Mouse (Mus musculus) layer of hippocampus, postnatal 10 days (tissue): Measurements from ENCODE around the gene Krcc1. TPM values are rescaled to one million over a fixed set of nuclear protein-coding genes. Genes with fewer than 3 reads are reported as not detected.
"Not testable (repeated sequence)": the region's sequence is repeated elsewhere in the genome, so short reads cannot be mapped to it uniquely, and the experiment has no call there.

Experiments
- DNase-seq, 2 experiments: peaks; one replicate each; pipeline ENCODE4 v3.0.0; 2021; ENCODE audit warnings: low spot score in 2 of 2
- total RNA-seq, 2 experiments: library from RNA; stranded (reverse); gene quantifications; 2 replicates each; pipeline ENCODE4 v1.2.3; 2021

Gene Krcc1
- total RNA-seq, 2 experiments from 2014 or later = 17.8 to 18.8 TPM

DNA sequence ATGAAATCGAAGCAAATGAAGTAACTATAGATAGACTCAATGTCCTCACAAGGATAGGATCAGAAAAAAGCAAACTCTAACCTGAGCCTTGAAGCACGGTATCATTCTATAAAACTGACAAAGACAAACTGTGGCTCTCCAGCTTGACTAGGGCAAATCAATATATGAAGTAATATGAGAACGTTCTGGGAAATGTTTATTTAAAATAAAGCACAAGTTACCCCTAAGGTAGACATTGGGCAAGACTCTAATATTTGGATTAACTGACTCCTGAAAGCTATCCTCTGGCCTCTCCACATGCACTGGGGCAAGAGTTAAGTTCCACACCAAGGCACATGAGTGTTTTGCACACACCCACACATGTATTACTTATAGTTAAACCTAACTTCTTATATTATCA, 10.4 kb upstream of the Krcc1 start:
- DNase-seq = no peak

DNA sequence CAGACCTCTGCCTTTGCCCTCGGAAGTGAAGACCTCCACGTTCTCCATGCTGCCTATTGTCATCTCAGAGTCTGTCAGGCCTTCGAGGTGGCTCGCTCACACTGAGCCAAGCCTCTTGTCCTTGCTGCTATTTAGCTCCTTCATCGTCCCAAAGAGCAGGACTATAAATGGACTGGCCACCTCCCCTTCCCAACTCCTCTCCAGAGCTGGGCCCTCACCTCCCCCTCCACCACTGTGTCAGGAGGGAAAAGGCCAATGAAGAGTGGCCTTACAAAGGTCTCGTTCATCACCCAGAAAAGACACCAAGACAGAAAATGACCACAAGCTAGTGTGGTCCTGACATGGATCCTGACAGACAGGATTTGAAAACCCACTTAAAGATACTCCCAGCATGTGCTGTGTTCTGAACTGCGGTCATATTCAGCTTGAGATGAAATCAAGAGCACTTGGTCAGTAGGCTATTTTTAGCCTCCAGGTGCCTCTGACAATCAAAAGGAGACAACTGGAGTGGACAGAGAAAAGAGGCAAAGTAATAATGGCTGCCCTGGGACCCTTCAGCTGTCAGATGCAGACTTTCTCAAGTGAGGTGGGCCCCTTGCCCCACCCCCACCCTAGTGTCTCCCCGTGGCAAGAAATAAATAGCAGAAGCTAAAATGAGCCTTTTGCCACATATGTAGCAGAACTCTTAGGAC, 9.2 kb upstream of the Krcc1 start:
- no peak for DNase-seq

DNA sequence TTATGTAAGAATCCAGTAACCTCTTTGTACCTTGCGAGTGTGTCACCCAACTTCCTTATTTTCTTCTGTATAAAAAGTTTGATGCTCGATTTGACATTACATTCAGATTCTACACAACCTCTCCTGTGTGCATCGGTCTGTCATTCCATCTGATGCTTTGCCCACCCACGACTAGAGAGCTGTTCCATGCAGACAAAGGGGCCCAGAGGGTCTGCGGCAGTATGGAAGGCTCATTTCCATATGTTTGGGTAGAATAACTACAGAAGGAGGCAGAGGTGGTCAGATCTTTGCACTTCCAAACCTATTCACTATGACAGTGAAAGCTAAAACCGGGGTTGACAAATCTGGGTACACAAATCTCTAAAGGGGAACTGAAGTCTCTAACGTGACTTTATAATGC, 3.9 kb upstream of the Krcc1 start:
- DNase-seq = not testable (repeated sequence)

DNA sequence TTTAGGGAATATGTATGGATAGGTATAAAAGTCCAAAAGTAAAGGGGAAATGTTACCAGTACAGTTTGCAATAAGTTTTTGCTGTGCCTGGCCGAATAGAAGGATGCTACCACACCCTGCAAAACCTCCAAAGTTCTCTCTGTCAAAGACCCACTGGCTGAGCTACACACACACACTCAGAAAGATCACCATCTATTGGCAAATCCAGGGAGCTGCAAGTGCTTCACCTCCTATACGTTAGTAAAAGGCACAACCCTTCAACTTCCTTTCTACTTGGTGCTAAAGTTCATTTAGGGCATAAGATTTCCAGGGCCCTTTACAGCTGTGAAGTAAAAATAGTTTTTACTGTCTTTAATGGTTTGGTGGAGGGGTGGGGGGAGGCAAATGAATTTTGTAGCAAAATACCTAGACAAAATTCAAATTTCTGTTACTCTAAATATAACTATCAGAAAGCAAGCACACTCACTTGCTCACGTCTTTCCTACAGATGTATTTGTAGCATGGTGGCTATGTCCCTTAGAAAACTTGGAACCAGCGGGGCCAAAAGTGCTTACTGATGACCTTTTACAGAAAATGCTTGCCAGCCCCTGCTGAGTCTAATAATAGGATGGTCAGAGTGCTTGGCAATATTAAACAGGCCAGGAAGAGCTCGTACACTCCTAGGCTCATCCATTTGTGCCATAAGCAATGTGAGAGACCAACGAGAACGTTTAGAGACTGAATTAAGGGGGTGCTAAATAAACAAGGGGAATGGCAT, 2.4 kb upstream of the Krcc1 start:
- no peak for DNase-seq

DNA sequence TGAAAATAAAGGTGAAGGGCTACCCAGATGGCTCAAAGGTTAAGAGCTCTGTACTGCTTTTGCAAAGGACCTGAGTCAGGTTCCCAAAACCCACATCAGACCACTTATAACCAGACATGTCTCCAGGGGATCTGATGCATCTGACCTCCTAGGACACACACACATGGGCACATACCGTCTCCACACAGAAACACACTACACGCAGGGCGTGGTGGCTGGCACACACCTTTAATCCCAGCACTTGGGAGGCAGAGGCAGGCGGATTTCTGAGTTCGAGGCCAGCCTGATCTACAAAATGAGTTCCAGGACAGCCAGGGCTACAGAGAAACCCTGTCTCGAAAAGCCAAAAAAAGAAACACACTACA, 1.8 kb upstream of the Krcc1 start:
- not testable (repeated sequence) for DNase-seq

DNA sequence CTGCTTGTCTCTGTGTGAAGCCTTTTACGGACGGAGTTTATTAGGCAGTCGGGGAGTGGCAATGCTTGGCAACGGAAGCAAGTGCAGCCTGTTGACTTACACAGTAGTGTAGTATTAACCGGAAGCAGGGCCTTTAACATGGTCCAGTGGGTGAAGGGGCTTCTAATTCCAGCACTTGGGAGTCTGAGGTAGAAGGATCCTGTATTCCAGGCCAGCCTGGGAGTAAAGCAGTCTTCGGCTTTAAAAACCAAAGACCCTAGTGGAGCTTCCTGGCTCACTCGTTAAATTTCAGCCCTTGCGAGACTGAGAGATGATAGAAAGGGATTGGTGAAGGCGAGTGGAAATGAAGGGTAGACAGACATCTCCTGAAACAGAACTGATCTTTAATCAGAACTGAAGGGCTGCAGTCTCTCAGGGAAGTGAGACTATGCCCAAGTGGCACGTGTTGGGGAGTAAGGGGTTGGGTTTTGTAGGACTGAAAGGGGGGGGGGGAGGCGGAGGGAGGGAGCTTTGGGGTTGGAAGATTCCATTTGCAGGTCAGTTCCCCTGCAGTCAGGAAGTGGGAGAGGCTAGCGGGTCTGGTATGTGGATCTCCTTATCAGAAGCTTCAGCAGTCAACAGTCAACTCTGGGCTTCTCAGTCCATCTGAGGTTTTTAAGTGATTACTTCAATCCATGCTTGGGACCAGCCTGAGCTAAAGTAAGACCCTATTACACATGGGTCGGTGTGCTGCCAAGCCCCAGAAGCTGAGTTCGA, 998 bp upstream of the Krcc1 start:
- peak; percentile 16 to 23 for DNase-seq

DNA sequence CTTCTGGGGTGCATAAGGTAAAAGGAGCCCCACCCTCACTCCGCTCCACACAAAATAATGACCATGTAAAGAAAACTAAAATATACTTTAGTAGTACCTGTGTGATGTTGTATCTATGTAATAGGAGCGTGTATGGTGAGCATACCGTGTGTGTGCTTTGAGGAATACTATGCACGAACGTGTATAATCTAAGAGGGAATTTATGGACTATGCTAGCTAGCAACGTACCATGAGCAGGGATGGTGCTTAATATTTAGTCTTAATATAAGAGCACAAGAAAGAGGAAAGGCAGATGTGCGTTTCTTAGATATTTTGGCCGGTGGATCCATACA, 454 bp upstream of the Krcc1 start:
- DNase-seq = no peak

DNA sequence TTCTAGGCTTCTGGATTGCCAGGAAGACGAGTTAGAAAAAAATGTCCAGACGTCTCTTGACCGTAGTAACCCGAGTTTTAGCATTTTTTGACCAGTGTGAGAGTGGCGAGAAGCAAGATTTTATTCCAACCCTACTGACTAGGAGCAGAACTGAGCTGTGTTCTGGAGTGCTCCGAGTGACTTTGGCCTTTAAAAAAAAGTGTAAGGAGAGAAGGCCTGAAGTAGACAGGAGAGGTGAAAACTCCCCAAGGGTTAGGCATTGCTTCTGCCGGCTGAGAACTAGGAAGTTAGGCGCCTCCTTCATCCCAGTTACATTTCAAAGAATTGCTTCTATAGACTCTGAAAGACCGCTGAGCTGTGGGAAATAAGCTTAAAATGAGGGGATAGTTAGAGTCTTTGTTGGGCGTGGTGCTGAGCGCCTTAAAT, 852 bp downstream of the Krcc1 start:
- DNase-seq = peak in 1 of 2 experiments; percentile 7

DNA sequence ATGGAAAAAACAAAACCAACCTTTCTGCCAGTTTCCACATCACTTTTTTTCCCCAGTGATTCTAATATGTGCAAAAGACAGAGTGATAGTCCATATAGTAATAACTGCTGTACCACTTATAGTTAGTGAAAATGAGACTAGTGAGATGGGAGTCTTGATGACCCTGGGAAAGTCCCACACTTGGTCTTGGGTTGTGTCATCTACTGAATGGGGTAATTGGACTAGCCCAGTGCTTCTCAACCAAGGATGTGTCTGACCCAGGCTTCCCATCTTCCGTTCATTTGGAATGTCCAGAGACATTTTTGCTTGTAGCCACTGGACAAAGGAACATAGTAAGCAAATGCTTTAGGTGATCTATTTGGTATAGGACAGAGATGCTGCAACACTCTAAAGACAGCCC, 2.2 kb downstream of the Krcc1 start:
- no peak for DNase-seq

DNA sequence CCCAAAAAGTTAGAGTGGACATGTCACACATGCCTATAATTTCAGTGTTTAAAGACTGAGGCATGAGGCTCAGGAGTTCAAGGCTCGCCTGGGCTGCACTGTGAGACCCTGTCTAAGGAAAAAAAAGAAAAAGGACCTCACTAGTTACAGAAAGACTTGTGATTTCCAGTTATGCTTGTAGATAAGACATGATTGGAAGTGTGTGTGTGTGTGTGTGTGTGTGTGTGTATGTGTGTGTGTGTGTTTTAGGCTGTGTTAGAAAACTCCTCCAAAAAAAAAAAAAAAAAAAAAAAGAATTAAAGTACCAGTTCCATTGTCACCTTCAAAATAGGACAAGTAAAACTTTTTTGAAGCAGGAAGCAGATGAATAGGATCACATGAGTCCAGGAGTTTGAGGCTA, 3.1 kb downstream of the Krcc1 start:
- DNase-seq = no peak

DNA sequence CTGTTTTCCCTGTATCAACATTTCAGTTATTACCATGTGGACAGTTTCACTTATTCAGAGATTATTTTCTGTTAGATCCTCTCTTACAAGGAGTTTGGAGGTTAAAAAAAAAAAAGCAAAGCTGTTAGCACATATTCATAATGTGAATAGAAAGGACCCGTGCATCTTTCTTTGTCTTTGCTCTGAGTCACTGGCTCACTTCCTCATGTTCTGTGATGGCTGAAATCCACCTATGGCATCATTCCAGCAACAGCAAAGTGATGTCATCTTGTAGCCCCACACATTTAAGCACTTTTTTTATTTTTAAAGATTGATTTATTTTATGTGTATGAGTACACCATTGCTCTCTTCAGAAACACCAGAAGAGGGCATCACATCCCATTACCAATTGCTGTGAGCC, 7.9 kb downstream of the Krcc1 start:
- no peak for DNase-seq

DNA sequence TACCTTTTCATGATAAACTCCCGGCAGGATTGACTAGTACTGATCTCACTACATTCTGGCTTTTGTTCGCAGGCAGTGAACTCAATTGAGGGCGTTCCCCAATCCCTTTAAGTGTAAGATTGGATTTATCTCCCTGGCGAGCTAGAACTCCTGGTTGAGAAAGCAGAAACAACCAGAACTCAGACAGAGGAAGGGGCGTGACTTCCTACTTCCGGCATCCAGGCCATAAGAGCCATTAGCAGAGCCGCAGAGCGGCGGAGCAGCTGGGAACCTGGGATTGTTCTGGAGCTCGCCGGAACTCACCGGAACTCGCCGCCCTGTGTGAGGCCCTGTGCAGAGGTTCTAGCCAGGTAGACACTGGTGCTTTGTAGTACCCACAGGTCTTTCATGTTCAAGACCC, 22.0 kb downstream of the Krcc1 start:
- DNase-seq = no peak

DNA sequence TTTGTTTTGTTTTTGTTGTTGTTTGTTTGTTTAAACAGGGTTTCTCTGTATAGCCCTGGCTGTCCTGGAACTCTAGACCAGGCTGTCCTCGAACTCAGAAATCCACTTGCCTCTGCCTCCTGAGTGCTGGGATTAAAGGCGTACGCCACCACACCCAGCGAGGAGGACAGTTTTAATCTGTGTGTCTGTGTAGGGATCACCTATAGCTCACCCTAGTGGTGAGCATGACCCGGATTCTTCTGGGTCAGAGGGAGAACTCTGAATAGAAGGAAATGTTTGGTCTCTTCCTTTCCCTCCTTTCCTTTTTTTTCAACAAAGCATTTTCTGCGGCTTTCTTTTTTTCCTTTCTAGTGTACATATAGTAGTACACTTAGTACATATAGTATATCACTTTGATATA, 23.8 kb downstream of the Krcc1 start:
- DNase-seq = no peak

DNA sequence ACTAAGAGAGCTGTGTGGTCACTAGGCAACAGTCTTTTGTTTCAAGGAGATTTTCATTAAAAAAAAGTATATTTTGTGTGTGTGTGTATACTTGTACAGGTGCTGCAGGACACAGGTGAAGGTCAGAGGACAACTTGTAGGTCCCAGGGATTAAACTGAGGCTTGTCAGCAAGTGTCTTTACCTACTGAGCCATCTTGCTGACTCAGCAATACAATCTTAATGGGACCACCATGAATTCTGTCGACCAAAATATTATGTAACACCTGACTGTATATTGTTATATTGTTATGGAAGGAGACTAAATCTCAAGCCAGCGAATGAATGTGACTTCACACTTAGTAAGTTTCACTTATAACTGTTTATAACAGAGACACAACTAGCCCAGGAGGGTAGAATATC, 26.6 kb downstream of the Krcc1 start:
- no peak for DNase-seq

DNA sequence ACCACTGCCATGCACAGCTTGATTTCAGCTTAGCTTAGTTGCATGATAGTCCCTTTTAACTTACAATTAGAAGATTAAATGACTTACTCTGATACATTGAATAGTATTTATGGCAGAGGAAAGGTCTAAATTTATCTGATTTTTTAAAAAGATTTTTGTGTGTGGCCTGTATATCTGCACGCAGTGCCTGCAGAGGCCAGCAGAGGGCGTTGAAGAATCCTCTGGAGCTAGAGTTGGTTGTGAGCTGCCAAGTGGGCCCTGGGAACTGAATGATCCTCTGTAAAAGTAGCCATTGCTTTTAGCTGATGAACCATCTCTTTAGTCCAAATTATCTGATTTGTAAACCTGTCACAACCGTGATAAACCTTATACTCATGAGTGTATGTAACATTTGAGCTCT, 27.3 kb downstream of the Krcc1 start:
- peak; percentile 16 to 17 for DNase-seq

DNA sequence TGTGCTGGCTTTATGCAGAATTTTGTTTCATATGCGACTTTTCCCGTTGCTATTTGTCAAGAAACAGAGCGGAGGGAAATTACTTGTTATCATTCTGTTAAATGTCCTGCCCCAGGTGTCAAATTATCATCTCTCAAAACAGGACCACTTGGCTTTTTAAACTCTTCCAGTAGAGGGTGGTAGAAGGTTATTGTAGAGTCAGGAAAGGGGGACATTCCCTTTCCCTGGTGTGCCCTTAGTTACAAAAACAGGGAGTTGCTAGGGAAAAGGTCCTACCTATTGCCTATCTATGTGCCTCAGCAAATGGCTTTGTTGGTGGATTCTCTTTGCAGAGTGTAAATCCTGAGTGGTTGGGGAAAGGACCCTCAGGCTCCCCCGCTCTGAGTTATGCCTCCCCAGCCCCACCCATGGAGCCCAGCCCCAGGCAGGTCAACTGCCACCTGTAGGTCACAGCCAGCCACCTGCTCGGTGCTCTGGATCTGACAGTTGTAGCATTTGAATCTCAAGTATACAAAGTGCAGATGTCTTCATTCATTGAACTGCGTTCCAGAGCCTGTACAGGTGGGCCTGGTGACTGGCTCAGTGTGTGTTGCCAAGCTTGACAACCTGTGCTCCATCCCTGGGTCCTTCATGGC, 30.7 kb downstream of the Krcc1 start:
- no peak for DNase-seq

DNA sequence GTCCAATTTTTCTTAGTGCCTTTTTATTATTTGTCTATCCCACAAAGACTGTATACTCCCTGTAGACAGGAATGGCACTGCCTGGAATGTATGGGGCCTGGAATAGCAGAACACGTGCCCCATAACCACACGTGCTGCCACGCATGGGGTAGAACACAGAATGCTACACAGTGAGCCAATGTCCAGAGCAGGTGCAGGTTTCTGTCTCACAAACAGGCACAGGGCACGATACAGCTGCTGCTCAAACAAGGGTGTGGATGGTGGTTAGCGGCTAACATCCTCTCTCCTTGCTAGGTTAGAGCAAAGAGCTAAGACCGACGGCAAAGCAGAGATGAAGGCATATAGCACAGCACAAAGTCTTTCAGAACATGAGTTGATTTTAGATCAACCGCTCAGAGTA, 36.0 kb downstream of the Krcc1 start:
- no peak for DNase-seq

DNA sequence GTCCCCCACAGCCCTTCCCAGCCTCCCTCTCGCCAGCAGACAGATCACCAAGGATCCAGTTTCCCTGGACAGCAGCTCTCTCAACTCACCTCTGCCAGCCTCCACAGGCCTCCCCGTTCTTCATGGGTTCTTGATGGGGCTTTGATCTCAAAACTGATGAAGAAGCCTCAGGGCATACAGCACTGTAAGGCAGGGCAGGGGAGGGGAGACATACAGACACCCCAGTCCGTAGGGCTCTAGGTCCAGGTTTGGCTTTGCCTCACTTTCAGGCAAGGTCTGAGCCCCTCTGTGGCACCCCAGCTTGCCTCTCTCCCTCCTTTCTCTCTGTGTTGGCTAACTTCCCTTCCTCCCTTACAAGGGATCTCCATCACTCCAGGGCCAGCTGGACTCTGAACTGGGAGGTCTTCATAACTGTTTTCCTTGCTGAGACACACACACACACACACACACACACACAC, 50.4 kb downstream of the Krcc1 start, which contains the start of gene Smyd1:
Smyd1 (minus strand) TSS at position 408 of the 458 bp plus-strand sequence.
- DNase-seq = no peak

DNA sequence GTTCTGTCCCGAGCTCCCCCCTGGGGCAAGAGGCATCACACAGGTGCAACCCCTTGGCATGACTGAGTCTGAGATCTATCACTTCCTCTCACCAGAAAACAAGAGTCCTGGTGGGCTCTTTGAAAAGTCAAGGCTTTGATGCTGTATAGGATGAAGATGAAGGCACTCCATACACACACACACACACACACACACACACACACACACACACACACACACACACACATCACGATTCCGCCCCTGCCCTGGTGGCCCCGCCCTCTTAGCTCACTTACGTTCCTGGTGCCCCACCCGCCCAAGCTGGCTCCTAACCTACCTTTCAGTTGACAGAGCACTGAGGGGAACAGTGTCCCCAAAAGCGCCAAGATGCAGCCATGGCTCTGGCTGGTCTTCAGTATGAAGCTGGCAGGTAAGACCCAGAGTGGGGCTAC, 51.0 kb downstream of the Krcc1 start, which contains the start of gene Cd8b1:
Cd8b1 (plus strand) TSS at position 298 of the 431 bp plus-strand sequence.
- DNase-seq = no peak

DNA sequence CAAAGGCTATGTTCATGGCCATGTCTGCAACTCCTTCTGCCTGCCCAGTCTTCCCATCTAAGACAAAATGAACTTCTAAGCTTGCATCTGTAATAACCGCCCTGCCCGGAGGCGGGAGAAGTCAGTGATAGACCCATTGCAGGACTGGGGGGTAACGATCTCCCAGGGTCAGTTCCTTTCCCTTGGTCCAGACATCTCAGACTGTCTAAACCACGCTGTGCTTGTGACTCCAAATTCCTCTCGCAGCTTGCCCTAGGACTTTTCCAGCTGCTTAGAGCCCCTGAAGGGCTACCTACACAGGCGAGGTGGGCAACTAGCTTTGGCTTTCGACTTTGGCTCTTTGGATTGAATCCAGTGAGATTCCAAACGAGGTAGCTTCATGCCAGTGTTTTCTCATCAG, 53.3 kb downstream of the Krcc1 start:
- DNase-seq = no peak

DNA sequence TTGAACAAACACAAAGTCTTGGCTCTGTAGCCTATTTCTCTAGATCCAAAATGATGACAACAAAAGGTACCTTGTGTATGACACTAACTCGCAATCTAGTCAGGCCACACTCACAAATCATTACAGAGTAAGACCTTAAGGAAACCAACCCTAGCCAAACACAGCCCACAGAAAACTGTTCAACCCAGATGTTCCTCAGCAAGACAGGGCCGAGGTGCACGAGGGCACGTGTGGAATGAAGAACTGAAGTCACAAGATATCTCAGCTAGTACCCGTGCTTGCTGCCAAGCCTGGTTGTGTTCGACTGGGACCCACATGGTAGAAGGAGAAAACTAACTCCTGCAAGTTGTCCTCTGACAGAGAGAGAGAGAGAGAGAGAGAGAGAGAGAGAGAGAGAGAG, 58.4 kb downstream of the Krcc1 start:
- no peak for DNase-seq

DNA sequence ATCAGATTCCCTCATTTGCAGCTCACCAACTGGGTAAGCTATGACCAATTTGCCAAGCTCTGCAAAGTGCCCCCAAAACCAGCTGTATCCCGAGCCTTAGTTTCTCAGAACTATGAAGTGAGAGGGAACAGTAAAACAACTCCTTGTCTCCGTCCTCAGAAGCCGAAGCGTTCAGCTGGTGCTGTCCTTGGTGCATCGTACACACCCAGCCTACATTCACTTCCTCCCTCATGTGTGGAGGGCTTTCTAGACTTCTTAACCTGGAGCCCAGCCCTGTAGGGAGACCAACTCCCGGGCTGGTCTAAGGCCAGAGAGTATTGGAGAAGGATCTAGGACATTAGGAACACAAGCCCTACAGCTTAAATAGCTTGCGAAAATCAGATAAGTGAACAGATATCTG, 59.0 kb downstream of the Krcc1 start:
- no peak for DNase-seq
